Mouse (Mus musculus): ENCODE data around the gene Pmepa1.

GRCm38 (mm10) chr2:173289928-173290327 lies 13.6 kb upstream of the Pmepa1 start:
- TF ChIP-seq MYB (IDR thresholded peaks at IDR 0.05; ENCODE audit: low read depth, low read length) (no peak), ETS1 (IDR thresholded peaks at IDR 0.05; ENCODE audit: low read depth, low read length) (no peak), E2F4 (IDR thresholded peaks at IDR 0.05; ENCODE audit: borderline replicate concordance, low read depth, low read length) (no peak), EP300 (IDR thresholded peaks at IDR 0.05; ENCODE audit: low read depth in 1 of 2, low read length in 2 of 2) (no peak), MYC (IDR thresholded peaks at IDR 0.05; ENCODE audit: low read depth, low read length) (no peak), CTCF (IDR thresholded peaks at IDR 0.05 in 2 of 3, conservative IDR thresholded peaks at IDR 0.05 in 1 of 3; ENCODE audit: control insufficient read depth in 1 of 3, insufficient read depth in 1 of 3, low read depth in 2 of 3, low read length in 3 of 3, poor library complexity in 1 of 3, severe bottlenecking in 1 of 3) (no peak), ZNF384 (IDR thresholded peaks at IDR 0.05; ENCODE audit: low read depth, low read length) (no peak), TBP (IDR thresholded peaks at IDR 0.05; ENCODE audit: low read depth, low read length) (no peak), POLR2A (IDR thresholded peaks at IDR 0.05; ENCODE audit: control insufficient read depth in 1 of 2, insufficient read depth in 1 of 2, low read depth in 1 of 2, low read length in 2 of 2, poor library complexity in 1 of 2) (no peak), KAT2A (conservative IDR thresholded peaks at IDR 0.05; ENCODE audit: low read depth, low read length) (no peak)

All from MEL (cell line).